Mouse (Mus musculus) bone marrow, adult 2 months (tissue): ENCODE data around the gene Igfbp7. TPM values are rescaled to one million over a fixed set of nuclear protein-coding genes. Genes with fewer than 3 reads are reported as not detected.

Experiments used
- H3K27ac ChIP-seq: fragments of 200-500 bp; 2 replicates; pipeline ENCODE4 v1.5.1; 2012; ENCODE audit warnings: low read depth, mild to moderate bottlenecking, control low read depth, inconsistent platforms, low read length; ENCODE audit not compliant: control insufficient read depth, poor library complexity, insufficient read depth
- H3K4me1 ChIP-seq: fragments of 200-500 bp; 2 replicates; pipeline ENCODE4 v1.6.1; 2011; ENCODE audit warnings: low read length; ENCODE audit not compliant: control insufficient read depth, insufficient read depth
- H3K4me3 ChIP-seq: fragments of 200-500 bp; replicated peaks from 2 replicates; pipeline ENCODE3; 2011; ENCODE audit warnings: mild to moderate bottlenecking, low read depth, low read length, control low read depth; ENCODE audit not compliant: control insufficient read depth
- CTCF ChIP-seq: fragments of 200-500 bp; IDR thresholded peaks from 2 replicates; pipeline ENCODE4 v1.5.1; 2011; ENCODE audit warnings: low read length, control low read depth; ENCODE audit not compliant: control insufficient read depth, insufficient read depth
- POLR2A ChIP-seq: fragments of 200-500 bp; IDR thresholded peaks from 2 replicates; pipeline ENCODE4 v1.6.1; 2011; ENCODE audit warnings: low read depth, mild to moderate bottlenecking, control low read depth, low read length, borderline replicate concordance; ENCODE audit not compliant: control insufficient read depth
- WGBS: fragments of 180-500 bp; shearing (Covaris S2); methylation state at CpG from one replicate; pipeline ENCODE4 v1.1.7; 2018; 5-methylcytosine and 5-hydroxymethylcytosine counted together
- polyA plus RNA-seq: library from polyadenylated mRNA; stranded (reverse); fragments of >200 nt; gene quantifications from 2 replicates; pipeline ENCODE4 v1.2.4, GENCODE M21; 2011; ENCODE audit warnings: low replicate concordance; ENCODE audit not compliant: missing spikeins, insufficient read depth, insufficient read length

Igfbp7 gene
- 17.3 and 24.2 TPM in 2 replicates for polyA plus RNA-seq

- Histone ChIP-seq H3K4me3 (no peak within 1 kb of the TSS), H3K4me1 (no peaks in the 10 kb centered on the region), H3K27ac (no peak within 1 kb of the TSS)
- WGBS: 5% methylated on average over 101 of the region's 101 CpGs
- TF ChIP-seq CTCF: peak; percentile 36; the same call in 1 of the 2 replicates
- no peak for TF ChIP-seq POLR2A
Measured at GRCm38 (mm10) chr5:77407341-77408298, at the start of gene Igfbp7. Gene Igfbp7, minus strand, starts transcription at chr5:77408041.

DNA sequence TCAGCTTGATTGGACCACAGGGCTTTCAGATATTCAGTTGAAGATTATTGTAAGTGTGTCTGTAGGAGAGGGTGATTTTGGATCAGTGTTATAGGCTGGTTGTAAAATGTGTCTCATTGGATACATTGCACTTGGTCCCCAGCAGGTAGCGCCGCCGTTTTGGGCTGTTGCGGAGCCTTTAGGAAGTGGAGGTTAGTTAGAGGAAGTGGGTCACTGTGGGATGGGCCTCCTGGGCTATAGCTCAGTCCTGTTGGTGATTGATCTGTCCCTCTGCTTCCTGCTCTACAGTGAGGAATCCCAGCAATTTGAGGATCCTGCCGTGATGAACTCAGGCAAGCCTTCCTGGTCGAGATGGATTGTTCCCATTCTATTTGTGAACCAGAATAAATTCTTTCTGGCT lies 44.3 kb upstream of the Igfbp7 start:
- WGBS: 61% methylated on average over 6 of the region's 6 CpGs
- Histone ChIP-seq H3K4me1 (no peaks in the 10 kb centered on the region; the same call in 1 of the 2 replicates), H3K27ac (no peak overlapping the region), H3K4me3 (no peak overlapping the region)
- TF ChIP-seq POLR2A (no peak), CTCF (no peak)

- TF ChIP-seq POLR2A (no peak), CTCF (no peak)
- Histone ChIP-seq H3K27ac (no peak overlapping the region), H3K4me3 (no peak overlapping the region), H3K4me1 (no peaks in the 10 kb centered on the region; the same call in none of the 2 replicates)
- 83% methylated on average over 7 of the region's 7 CpGs for WGBS
Measured at GRCm38 (mm10) chr5:77449531-77449930, 41.7 kb upstream of the Igfbp7 start.

DNA sequence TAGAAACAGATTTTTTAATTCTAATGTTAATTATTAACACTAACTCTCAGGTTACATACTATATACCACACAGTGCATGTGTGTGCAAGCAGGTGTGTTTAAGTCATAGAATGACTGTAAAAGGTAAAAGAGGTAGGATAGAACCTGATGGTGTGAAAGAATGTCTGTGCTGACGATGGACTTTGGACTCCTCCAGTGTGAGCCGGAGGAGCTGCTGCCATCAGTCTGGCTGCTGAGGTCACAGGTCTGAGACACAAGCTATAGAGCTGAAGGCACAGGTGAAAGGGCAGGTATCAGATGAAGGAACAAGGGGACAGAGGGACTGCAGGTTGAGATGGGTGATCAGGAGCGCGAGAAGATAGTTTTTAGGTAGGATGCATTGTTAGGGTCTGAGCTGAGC lies 37.6 kb upstream of the Igfbp7 start:
- Histone ChIP-seq H3K4me1 (no peaks in the 10 kb centered on the region; the same call in none of the 2 replicates), H3K4me3 (no peak overlapping the region), H3K27ac (no peak overlapping the region)
- TF ChIP-seq CTCF: no peak
- TF ChIP-seq POLR2A: no peak
- WGBS: 89% methylated on average over 4 of the region's 4 CpGs

GRCm38 (mm10) chr5:77443889-77444573 lies 36.2 kb upstream of the Igfbp7 start:
- no peak overlapping the region for H3K4me3 ChIP-seq
- WGBS: 66% methylated on average over 8 of the region's 8 CpGs
- no peak for TF ChIP-seq POLR2A
- TF ChIP-seq CTCF: no peak
- H3K27ac ChIP-seq: no peak overlapping the region
- no peaks in the 10 kb centered on the region; the same call in none of the 2 replicates for H3K4me1 ChIP-seq

DNA sequence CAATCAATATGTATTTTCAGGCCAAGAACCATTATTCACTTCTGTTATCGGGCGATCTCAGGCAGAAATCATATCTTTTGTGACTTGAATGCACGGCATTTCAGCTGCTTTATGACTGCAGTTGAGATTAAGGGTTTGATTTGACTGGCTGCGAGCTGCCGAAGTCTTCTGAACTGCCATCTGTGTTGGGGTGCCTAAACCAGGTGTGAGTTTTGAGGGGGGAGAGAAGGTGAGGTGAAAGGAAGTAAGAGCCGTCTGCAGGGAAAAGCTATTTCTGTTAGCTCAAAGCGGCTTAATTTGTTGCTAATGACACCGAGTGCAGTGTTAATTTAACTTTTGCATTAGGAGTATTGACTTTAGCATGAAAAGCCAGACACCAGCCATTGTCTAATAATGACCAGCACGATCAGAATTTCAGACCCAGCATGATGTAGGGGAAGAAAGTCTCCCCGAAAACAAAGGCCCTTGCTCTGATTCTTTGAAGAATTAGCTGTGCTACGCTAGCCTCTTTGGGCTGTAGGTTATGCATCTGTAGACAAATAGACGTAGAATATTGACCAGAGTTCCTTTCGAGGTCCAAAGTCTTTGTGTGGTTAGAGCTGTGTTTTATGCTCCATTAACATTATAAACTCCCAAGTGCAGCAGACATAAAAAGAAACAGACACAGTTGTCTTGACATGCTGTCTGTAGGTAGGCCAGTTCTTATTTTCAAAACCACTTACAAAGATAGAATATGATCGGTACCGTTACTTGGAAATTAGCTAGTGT lies 35.2 kb upstream of the Igfbp7 start:
- no peaks in the 10 kb centered on the region; the same call in none of the 2 replicates for H3K4me1 ChIP-seq
- H3K4me3 ChIP-seq: no peak overlapping the region
- WGBS: 80% methylated on average over 15 of the region's 15 CpGs
- no peak overlapping the region for H3K27ac ChIP-seq
- TF ChIP-seq POLR2A: no peak
- TF ChIP-seq CTCF: no peak

GRCm38 (mm10) chr5:77436308-77436707 lies 28.5 kb upstream of the Igfbp7 start:
- Histone ChIP-seq H3K27ac (no peak overlapping the region), H3K4me1 (no peaks in the 10 kb centered on the region), H3K4me3 (no peak overlapping the region)
- 79% methylated on average over 4 of the region's 4 CpGs for WGBS
- TF ChIP-seq POLR2A (no peak), CTCF (no peak)

DNA sequence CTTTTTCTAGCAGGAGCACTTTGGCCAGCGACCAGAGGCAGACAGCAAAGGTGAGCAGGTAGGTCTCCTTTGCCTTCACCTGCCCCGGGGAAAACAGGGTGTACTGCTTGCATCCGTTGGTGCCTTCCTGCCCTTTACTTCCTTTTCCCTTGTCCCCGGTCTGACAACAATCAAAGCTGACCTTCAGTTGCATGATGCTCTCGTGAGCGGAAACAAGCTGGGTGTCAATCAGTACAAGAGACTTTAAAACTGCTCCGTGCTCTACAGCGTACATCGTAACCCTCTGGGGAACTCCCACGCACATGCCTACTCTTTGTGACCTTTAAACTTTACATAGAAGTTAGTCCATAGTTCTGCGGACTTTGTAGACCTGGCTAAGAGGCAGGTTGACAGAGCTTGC lies 26.2 kb upstream of the Igfbp7 start:
- TF ChIP-seq POLR2A (no peak), CTCF (no peak)
- Histone ChIP-seq H3K4me3 (no peak overlapping the region), H3K27ac (no peak overlapping the region), H3K4me1 (no peaks in the 10 kb centered on the region)
- WGBS: 62% methylated on average over 11 of the region's 11 CpGs
